Mouse (Mus musculus): ENCODE results near the gene Reg1. TPM values are rescaled to one million over a fixed set of nuclear protein-coding genes. Genes with fewer than 3 reads are reported as not detected.

Reg1 gene
- polyA plus RNA-seq, 1 experiment: 0.78 TPM

GRCm38 (mm10) chr6:78452804-78453203 is 30.3 kb downstream of the Reg1 start:
- Histone ChIP-seq H3K27me3 (ENCODE audit: control insufficient read depth, insufficient read depth, low read length) (no peaks in the 10 kb centered on the region), H3K4me1 (ENCODE audit: control insufficient read depth, insufficient read depth, low read length) (no peaks in the 10 kb centered on the region), H3K27ac (ENCODE audit: control insufficient read depth, insufficient read depth, low read depth, low read length) (no peak overlapping the region), H3K4me3 (ENCODE audit: control insufficient read depth, low read depth, low read length) (no peak overlapping the region), H3K36me3 (ENCODE audit: control insufficient read depth, insufficient read depth, low read length) (no peaks in the 10 kb centered on the region)
- no peak for TF ChIP-seq CTCF (IDR thresholded peaks at IDR 0.05; ENCODE audit: control insufficient read depth, insufficient read depth, insufficient replicate concordance, low read depth, low read length)
- TF ChIP-seq POLR2A (IDR thresholded peaks at IDR 0.05; ENCODE audit: control insufficient read depth, low read depth, low read length): no peak

GRCm38 (mm10) chr6:78460191-78460825 is 37.8 kb downstream of the Reg1 start:
- Histone ChIP-seq H3K27me3 (ENCODE audit: control insufficient read depth, insufficient read depth, low read length) (no peaks in the 10 kb centered on the region), H3K36me3 (ENCODE audit: control insufficient read depth, insufficient read depth, low read length) (no peaks in the 10 kb centered on the region), H3K4me1 (ENCODE audit: control insufficient read depth, insufficient read depth, low read length) (no peaks in the 10 kb centered on the region), H3K27ac (ENCODE audit: control insufficient read depth, insufficient read depth, low read depth, low read length) (no peak overlapping the region), H3K4me3 (ENCODE audit: control insufficient read depth, low read depth, low read length) (no peak overlapping the region)
- no peak for TF ChIP-seq CTCF (IDR thresholded peaks at IDR 0.05; ENCODE audit: control insufficient read depth, insufficient read depth, insufficient replicate concordance, low read depth, low read length)
- TF ChIP-seq POLR2A (IDR thresholded peaks at IDR 0.05; ENCODE audit: control insufficient read depth, low read depth, low read length): no peak

DNA sequence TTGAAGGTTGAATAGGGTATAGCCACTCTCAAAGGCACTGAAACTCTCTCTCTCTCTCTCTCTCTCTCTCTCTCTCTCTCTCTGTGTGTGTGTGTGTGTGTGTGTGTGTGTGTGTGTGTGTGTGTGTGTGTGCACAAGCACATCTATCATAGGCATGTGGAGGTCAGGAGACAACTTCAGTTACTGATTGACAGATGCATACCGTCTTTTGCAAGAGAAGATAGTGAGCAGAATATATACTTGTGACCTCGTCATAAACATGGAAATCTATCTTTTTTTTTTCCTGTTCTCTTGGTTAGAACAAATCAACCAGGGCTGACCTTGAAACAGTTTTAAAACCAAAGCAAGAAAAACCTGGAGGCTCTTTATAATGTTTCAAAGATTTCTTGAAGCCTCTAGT is 39.8 kb downstream of the Reg1 start:
- Histone ChIP-seq H3K36me3 (ENCODE audit: control insufficient read depth, insufficient read depth, low read length) (no peaks in the 10 kb centered on the region), H3K27me3 (ENCODE audit: control insufficient read depth, insufficient read depth, low read length) (no peaks in the 10 kb centered on the region), H3K4me1 (ENCODE audit: control insufficient read depth, insufficient read depth, low read length) (no peaks in the 10 kb centered on the region), H3K4me3 (ENCODE audit: control insufficient read depth, low read depth, low read length) (no peak overlapping the region), H3K27ac (ENCODE audit: control insufficient read depth, insufficient read depth, low read depth, low read length) (no peak overlapping the region)
- no peak for TF ChIP-seq CTCF (IDR thresholded peaks at IDR 0.05; ENCODE audit: control insufficient read depth, insufficient read depth, insufficient replicate concordance, low read depth, low read length)
- no peak for TF ChIP-seq POLR2A (IDR thresholded peaks at IDR 0.05; ENCODE audit: control insufficient read depth, low read depth, low read length)

DNA sequence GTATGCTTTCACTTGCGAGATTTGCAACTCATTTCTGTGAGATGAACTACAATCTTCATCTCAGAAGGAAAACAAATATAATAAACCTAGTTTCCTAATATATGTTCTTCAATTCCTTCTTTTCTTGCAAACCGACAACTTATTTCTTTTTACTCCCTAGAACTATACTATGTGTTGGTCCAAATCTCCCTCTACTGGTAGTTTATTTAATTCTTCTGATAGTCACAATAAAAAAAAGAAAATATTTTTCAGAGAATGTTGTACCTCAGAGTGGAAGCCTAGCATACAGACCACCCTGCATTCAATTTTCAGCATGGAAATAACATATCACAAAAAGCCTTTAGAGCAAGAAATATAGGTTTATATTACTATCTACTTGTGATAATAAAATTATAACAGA is 40.8 kb downstream of the Reg1 start:
- Histone ChIP-seq H3K4me1 (ENCODE audit: control insufficient read depth, insufficient read depth, low read length) (no peaks in the 10 kb centered on the region), H3K4me3 (ENCODE audit: control insufficient read depth, low read depth, low read length) (no peak overlapping the region), H3K27ac (ENCODE audit: control insufficient read depth, insufficient read depth, low read depth, low read length) (no peak overlapping the region), H3K27me3 (ENCODE audit: control insufficient read depth, insufficient read depth, low read length) (no peaks in the 10 kb centered on the region), H3K36me3 (ENCODE audit: control insufficient read depth, insufficient read depth, low read length) (no peaks in the 10 kb centered on the region)
- TF ChIP-seq CTCF (IDR thresholded peaks at IDR 0.05; ENCODE audit: control insufficient read depth, insufficient read depth, insufficient replicate concordance, low read depth, low read length) (no peak), POLR2A (IDR thresholded peaks at IDR 0.05; ENCODE audit: control insufficient read depth, low read depth, low read length) (no peak)

DNA sequence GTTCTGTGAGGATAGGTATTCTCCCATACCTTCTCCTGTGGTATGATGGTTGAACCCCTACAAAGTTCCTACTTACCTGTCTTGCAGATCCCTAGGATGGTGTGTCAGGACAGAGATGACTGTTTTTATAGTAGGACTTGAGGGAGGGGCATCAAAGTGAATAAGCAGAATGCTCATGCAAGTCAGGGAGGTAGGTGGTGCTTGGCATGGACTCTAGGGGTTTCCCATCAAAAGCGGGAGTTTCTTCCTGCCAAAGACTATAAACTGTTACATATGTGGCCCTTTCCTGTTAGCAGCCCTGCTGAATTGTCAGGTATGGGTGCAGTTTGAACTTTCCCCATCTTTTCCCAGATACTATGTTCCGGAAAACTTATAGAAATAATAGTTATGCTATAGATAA is 46.3 kb downstream of the Reg1 start, which contains the start of gene Reg3g:
Gene Reg3g, minus strand, starts transcription at position 101 of the 400 bp plus-strand sequence.
- no peaks in the 10 kb centered on the region for H3K36me3 ChIP-seq (ENCODE audit: control insufficient read depth, insufficient read depth, low read length)
- H3K4me3 ChIP-seq (ENCODE audit: control insufficient read depth, low read depth, low read length): no peak within 1 kb of the TSS
- H3K27me3 ChIP-seq (ENCODE audit: control insufficient read depth, insufficient read depth, low read length): no peaks in the 10 kb centered on the region
- no peaks in the 10 kb centered on the region for H3K4me1 ChIP-seq (ENCODE audit: control insufficient read depth, insufficient read depth, low read length)
- TF ChIP-seq CTCF (IDR thresholded peaks at IDR 0.05; ENCODE audit: control insufficient read depth, insufficient read depth, insufficient replicate concordance, low read depth, low read length): no peak
- TF ChIP-seq POLR2A (IDR thresholded peaks at IDR 0.05; ENCODE audit: control insufficient read depth, low read depth, low read length): no peak
- no peak within 1 kb of the TSS for H3K27ac ChIP-seq (ENCODE audit: control insufficient read depth, insufficient read depth, low read depth, low read length)

- H3K36me3 ChIP-seq (ENCODE audit: control insufficient read depth, insufficient read depth, low read length): no peaks in the 10 kb centered on the region
- no peak overlapping the region for H3K27ac ChIP-seq (ENCODE audit: control insufficient read depth, insufficient read depth, low read depth, low read length)
- H3K4me1 ChIP-seq (ENCODE audit: control insufficient read depth, insufficient read depth, low read length): no peaks in the 10 kb centered on the region
- no peak overlapping the region for H3K4me3 ChIP-seq (ENCODE audit: control insufficient read depth, low read depth, low read length)
- no peaks in the 10 kb centered on the region for H3K27me3 ChIP-seq (ENCODE audit: control insufficient read depth, insufficient read depth, low read length)
- TF ChIP-seq CTCF (IDR thresholded peaks at IDR 0.05; ENCODE audit: control insufficient read depth, insufficient read depth, insufficient replicate concordance, low read depth, low read length) (no peak), POLR2A (IDR thresholded peaks at IDR 0.05; ENCODE audit: control insufficient read depth, low read depth, low read length) (no peak)
Observed at GRCm38 (mm10) chr6:78469287-78469686, 46.8 kb downstream of the Reg1 start.

Other genes starting within 250 kb of the Reg1 start
- gene Reg3b, start 52.1 kb upstream of the Reg1 start, polyA plus RNA-seq (2012; rRNA removed): 0.14 and 0.43 TPM in 2 replicates
- gene Reg3d, start 43.8 kb upstream of the Reg1 start, polyA plus RNA-seq (2012; rRNA removed): 0.32 TPM in 1 of 2 replicates, not detected in the other
- gene Reg3a, start 42.0 kb upstream of the Reg1 start, polyA plus RNA-seq (2012; rRNA removed): 0.13 and 0.14 TPM in 2 replicates
- gene Reg2, start 27.1 kb upstream of the Reg1 start, polyA plus RNA-seq (2012; rRNA removed): not detected in 2 replicates
- 0.35 TPM in 1 of 2 replicates, not detected in the other for gene Reg3g, start 46.2 kb downstream of the Reg1 start, polyA plus RNA-seq (2012; rRNA removed)